Mouse (Mus musculus) mouse trophoblast stem cell (cell line): ENCODE measurements at regions not wholly inside any gene's neighbourhood (a gene's known extent, or its start where the extent isn't known, plus 50 kb on each side); places are given as distances from the start of the nearest gene placed in this dataset.

Source experiments
- in situ Hi-C, 2 experiments: fragments of 300-500 bp; cut with MseI, MboI; formaldehyde crosslinking; loops; 2 replicates in 1 of 2; 3 replicates in 1 of 2; pipeline ENCODE4 v1.15.1; 2025

- in situ Hi-C loops = no loop called here
Observed at GRCm38 (mm10) chr14:97694238-97694637, 475.3 kb downstream of the Dach1 start.

GRCm38 (mm10) chr14:97684617-97685016, 484.9 kb downstream of the Dach1 start:
- in situ Hi-C loops = no loop called here

GRCm38 (mm10) chr14:97667806-97668205, 501.8 kb downstream of the Dach1 start:
- in situ Hi-C loops = no loop called here

GRCm38 (mm10) chr14:97638187-97638792, 531.3 kb downstream of the Dach1 start:
- in situ Hi-C loops = no loop called here

GRCm38 (mm10) chr14:97611438-97611837, 558.1 kb downstream of the Dach1 start:
- in situ Hi-C loops = no loop called here

GRCm38 (mm10) chr14:97596694-97597093, 572.9 kb downstream of the Dach1 start:
- in situ Hi-C loops = no loop called here

- in situ Hi-C loops = no loop called here
Observed at GRCm38 (mm10) chr14:97588611-97589010, 581.0 kb downstream of the Dach1 start.

GRCm38 (mm10) chr14:97588182-97588581, 581.4 kb downstream of the Dach1 start:
- in situ Hi-C loops = no loop called here

- in situ Hi-C loops = no loop called here
Observed at GRCm38 (mm10) chr14:97586962-97587361, 582.6 kb downstream of the Dach1 start.

- in situ Hi-C loops = loop anchor here in 1 of 2 experiments (25.0 kb wide), 1 partner anchor 608 kb away; no protein-coding TSS in a partner anchor
Observed at GRCm38 (mm10) chr14:97570274-97570673, 599.3 kb downstream of the Dach1 start.

- in situ Hi-C loops = loop anchor here in 1 of 2 experiments (25.0 kb wide), 1 partner anchor 598 kb away; no protein-coding TSS in a partner anchor
Observed at GRCm38 (mm10) chr14:97560121-97560907, 609.3 kb downstream of the Dach1 start.

GRCm38 (mm10) chr14:97559559-97559958, 610.0 kb downstream of the Dach1 start:
- in situ Hi-C loops = loop anchor here in 1 of 2 experiments (25.0 kb wide), 1 partner anchor 597 kb away; no protein-coding TSS in a partner anchor

- in situ Hi-C loops = loop anchor here in 1 of 2 experiments (25.0 kb wide), 1 partner anchor 596 kb away; no protein-coding TSS in a partner anchor
Observed at GRCm38 (mm10) chr14:97558289-97558688, 611.3 kb downstream of the Dach1 start.

GRCm38 (mm10) chr14:97557888-97558287, 611.7 kb downstream of the Dach1 start:
- in situ Hi-C loops = loop anchor here in 1 of 2 experiments (25.0 kb wide), 1 partner anchor 596 kb away; no protein-coding TSS in a partner anchor

GRCm38 (mm10) chr14:97546276-97546675, 623.3 kb downstream of the Dach1 start:
- in situ Hi-C loops = no loop called here

- in situ Hi-C loops = no loop called here
Observed at GRCm38 (mm10) chr14:97544307-97544706, 625.3 kb downstream of the Dach1 start.

- in situ Hi-C loops = no loop called here
Observed at GRCm38 (mm10) chr14:97537012-97537411, 632.6 kb downstream of the Dach1 start.

- in situ Hi-C loops = no loop called here
Observed at GRCm38 (mm10) chr14:97511318-97511717, 658.2 kb downstream of the Dach1 start.

- in situ Hi-C loops = no loop called here
Observed at GRCm38 (mm10) chr14:97489427-97490347, 679.9 kb downstream of the Dach1 start.

- in situ Hi-C loops = no loop called here
Observed at GRCm38 (mm10) chr14:97478236-97478635, 691.3 kb downstream of the Dach1 start.

GRCm38 (mm10) chr14:97450525-97451235, 718.9 kb downstream of the Dach1 start:
- in situ Hi-C loops = no loop called here
